Mouse (Mus musculus): ENCODE data around the gene Mdk.

Gene Mdk

GRCm38 (mm10) chr2:91906141-91906540 is 26.0 kb downstream of the Mdk start:
- DNase-seq, result no peak

DNA sequence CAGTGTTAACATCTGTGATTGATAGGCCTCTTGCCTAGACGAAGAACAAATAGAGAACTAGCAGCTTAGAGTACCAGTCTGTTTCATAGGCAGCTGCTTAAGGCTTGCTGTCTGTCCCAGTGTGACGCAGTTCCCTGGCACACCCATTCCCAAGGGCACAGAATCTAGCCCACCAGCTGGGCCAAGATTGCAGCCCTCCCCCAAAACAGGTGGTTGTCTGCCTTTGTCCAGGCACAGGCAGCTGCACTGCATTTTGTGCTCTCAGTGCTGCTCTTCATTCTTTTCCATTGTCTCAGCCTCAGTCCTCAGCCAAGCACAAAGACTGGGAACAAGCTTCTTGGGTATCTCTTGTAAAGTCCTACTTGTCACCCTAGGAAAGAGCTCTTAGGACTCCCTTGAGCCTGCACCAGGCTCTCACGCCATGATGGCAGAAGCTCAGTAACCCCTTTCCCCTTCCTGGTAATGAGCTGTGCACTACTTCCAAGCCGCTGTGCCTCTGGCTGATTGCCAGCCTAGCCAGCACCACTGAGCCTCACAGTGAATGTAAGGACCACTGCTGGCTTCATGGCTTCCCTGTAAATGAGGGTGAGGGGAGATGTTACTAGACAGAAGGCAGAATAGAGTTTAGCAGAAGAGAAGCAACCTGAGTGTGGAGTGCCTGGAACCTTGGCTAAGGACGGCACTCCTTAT is 27.3 kb downstream of the Mdk start:
- no peak for DNase-seq

DNA sequence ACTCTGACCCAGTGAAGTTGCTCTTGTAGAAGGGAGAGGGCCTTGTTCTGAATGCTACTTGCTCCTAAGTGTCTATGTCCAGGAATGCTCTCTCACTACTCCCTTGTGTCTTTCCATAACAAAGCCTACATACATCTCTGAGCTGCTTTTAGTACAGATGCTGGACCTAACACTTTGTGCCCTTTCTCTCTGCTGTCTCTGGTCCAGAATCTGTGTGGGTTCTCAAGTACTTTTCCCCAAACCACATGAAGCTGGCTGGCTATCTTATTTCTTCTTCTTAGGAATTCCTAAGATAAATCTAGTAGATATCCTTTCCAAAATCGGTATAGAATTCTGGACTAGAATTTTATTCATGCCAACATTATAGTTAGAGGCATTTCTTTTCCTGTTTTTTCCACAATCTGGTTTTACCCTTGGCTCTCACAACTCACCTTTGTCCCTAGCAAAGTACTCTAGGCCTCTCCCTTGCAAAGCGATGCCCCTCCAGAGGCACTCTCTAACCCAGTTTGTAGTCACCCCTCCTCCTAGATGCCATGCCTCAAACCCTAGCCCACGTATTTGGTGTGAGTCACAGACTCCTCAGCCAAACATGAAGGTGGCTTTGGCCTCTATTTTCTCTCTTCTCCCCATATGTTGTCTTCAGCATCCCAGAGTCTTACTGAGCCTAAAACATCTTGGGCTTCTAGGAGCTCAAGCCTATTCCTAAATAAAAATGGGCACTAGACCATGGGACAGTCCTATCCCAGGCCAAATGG is 28.7 kb downstream of the Mdk start:
- no peak for DNase-seq

GRCm38 (mm10) chr2:91902336-91902735 is 29.8 kb downstream of the Mdk start:
- DNase-seq, result no peak

DNA sequence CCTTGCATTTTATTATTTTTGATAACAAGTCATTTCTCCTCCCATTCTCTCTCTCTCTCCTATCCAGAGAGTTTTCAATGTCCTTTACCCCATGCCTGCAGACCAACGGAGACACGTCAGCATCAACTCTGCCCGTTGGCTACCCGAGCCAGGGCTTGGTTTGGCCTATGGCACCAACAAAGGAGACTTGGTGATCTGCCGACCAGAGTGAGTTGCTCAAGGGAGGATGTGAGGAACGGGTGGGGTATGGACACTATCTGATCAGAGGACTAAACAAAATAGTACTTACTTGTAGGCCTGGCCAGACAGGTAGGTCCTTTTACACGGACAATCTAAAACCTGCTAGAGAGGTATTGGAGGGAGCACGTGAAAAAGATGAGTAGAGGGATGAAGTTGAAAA is 31.7 kb downstream of the Mdk start:
- no peak for DNase-seq

DNA sequence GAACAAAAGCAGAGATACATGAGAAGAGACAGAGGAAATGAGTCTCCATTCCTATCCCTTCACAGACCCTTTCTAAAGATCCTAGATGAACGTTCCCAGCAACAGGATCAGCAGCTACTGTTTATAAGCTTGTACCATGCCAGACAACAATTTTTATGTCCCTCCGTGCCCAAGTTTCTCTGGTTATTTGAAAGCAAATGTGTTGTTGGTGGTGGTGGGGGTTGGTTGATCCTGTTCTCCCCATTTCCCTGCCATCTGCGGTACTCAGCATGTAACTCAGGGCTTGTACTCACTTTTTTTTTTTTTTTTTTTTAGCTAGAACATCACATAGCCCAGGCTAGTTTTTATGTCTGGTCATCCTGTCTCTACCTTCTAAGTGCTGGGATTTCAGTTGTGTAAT is 33.0 kb downstream of the Mdk start:
- DNase-seq, result no peak

DNA sequence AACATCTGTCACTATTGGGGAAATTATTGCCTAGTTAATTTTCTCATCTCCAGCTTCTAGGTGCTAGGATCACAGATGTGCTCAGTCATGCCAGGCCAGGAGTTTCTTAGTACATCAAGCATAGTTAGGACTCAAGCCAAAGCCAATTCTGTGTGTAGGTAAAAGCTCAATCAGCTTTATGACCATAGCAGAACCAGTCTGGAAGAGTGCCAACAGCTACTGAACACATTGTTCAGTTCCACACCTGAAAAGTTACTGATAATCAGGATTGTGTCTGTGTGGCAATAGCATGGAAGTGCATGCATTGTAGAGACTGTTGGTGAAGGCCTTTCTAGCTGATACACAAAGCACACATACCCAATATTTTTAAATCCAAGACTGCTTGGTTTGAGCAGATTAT is 34.1 kb downstream of the Mdk start:
- no peak for DNase-seq

DNA sequence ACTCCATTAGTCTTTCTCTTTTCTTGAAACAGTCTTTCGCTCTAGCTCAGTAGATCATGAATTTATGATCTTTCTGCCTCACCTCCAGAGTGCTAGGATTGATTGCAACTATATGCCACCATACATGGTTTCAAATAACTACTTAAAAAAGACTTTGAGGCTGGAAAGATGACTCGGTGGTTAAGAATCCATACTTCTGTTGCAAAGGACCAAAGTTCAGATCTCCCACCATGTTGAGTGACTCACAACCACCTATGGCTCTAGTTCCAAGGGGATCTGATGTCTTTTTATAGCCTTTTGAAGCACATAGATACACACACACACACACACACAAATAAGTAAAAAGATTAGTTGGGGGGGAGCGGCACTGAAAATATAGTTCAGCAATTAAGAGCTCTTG is 36.7 kb downstream of the Mdk start:
- no peak for DNase-seq

DNA sequence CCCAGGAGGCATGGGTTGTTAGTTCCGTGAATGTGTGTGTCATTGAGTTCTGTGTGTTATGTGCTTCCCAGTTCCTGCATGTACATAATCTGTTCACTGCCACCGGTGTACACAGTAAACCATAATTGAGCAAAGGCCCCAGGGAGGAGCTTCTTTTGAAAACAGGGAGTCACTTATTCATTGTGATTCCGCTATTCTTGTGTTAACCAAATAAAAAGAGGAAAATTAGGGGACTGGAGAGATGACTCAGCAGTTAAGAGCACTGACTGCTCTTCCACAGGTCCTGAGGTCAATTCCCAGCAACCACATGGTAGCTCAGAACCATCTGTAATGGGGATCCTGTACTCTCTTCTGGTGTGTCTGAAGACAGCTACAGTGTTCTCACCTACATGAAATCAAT is 37.4 kb downstream of the Mdk start:
- DNase-seq, result no peak

DNA sequence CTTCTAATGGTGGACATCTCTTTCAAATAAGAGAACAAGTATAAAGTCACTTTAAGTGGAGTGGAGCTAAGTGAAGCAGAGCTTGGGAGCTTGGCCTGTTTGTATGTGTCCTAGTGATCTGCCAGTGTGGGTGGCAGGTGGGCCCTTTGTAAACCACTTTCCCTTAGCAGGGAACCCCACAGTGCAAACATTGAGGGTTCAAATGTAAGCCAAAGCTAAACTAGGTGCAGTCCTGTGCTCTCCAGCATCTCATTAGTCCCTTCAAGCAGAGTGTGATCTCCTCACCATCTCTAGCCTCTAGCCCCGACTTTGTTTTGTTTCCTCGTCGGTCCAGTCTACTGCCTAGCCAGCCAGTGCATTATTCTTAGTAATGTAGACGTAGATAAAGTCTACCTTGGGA is 47.5 kb downstream of the Mdk start:
- no peak for DNase-seq

GRCm38 (mm10) chr2:91883961-91884360 is 48.1 kb downstream of the Mdk start:
- DNase-seq, result no peak
